Mouse (Mus musculus): ENCODE data around the gene Grasp. TPM values are rescaled to one million over a fixed set of nuclear protein-coding genes. Genes with fewer than 3 reads are reported as not detected.

The Grasp gene
- polyA plus RNA-seq, 1 experiment from 2014 or later = 2.4 TPM

GRCm38 (mm10) chr15:101256463-101257206, 32.6 kb downstream of the Grasp start:
- ATAC-seq = no peak
- Histone ChIP-seq H3K4me3 (replicated peaks) (no peak overlapping the region), H3K4me2 (replicated peaks) (no peak overlapping the region), H3K36me3 (no peaks in the 10 kb centered on the region), H3K9ac (replicated peaks) (no peak overlapping the region), H3K27ac (no peak overlapping the region), H3K27me3 (peaks cover 25% of the 10 kb centered on the region; the same call in 1 of the 2 replicates), H3K4me1 (replicated peaks) (peaks cover 12% of the 10 kb centered on the region; the same call in 1 of the 2 replicates), H3K9me3 (no peaks in the 10 kb centered on the region)
- WGBS = 78% methylated on average over 14 of the region's 14 CpGs

GRCm38 (mm10) chr15:101258420-101258819, 34.4 kb downstream of the Grasp start:
- peaks cover 12% of the 10 kb centered on the region; the same call in 1 of the 2 replicates for H3K27me3 ChIP-seq
- no peaks in the 10 kb centered on the region for H3K36me3 ChIP-seq
- peaks cover 12% of the 10 kb centered on the region; the same call in 1 of the 2 replicates for H3K4me1 ChIP-seq (replicated peaks)
- no peaks in the 10 kb centered on the region for H3K9me3 ChIP-seq
- no peak overlapping the region for H3K27ac ChIP-seq
- no peak overlapping the region for H3K9ac ChIP-seq (replicated peaks)
- 94% methylated on average over 11 of the region's 11 CpGs for WGBS
- ATAC-seq = no peak
- H3K4me2 ChIP-seq (replicated peaks) = no peak overlapping the region
- H3K4me3 ChIP-seq (replicated peaks) = no peak overlapping the region

GRCm38 (mm10) chr15:101259922-101260321, 35.9 kb downstream of the Grasp start:
- Histone ChIP-seq H3K9ac (replicated peaks) (no peak overlapping the region), H3K27ac (no peak overlapping the region), H3K27me3 (peaks cover 9% of the 10 kb centered on the region; the same call in 1 of the 2 replicates), H3K4me2 (replicated peaks) (no peak overlapping the region), H3K36me3 (no peaks in the 10 kb centered on the region), H3K4me1 (replicated peaks) (peaks cover 5% of the 10 kb centered on the region; the same call in 1 of the 2 replicates), H3K9me3 (no peaks in the 10 kb centered on the region), H3K4me3 (replicated peaks) (no peak overlapping the region)
- WGBS = 70% methylated on average over 3 of the region's 3 CpGs
- no peak for ATAC-seq

GRCm38 (mm10) chr15:101260387-101260786, 36.4 kb downstream of the Grasp start:
- Histone ChIP-seq H3K9me3 (no peaks in the 10 kb centered on the region), H3K36me3 (no peaks in the 10 kb centered on the region), H3K4me2 (replicated peaks) (no peak overlapping the region), H3K9ac (replicated peaks) (no peak overlapping the region), H3K4me1 (replicated peaks) (0 out of 2 replicates have a peak, but pooled peaks cover 4% of the 10 kb centered on the region), H3K4me3 (replicated peaks) (no peak overlapping the region), H3K27ac (no peak overlapping the region), H3K27me3 (peaks cover 12% of the 10 kb centered on the region)
- no peak for ATAC-seq
- 74% methylated on average over 10 of the region's 10 CpGs for WGBS

- Histone ChIP-seq H3K4me3 (replicated peaks) (no peak overlapping the region), H3K27me3 (peaks cover 17% of the 10 kb centered on the region), H3K9me3 (no peaks in the 10 kb centered on the region), H3K4me1 (replicated peaks) (peaks cover 10% of the 10 kb centered on the region), H3K9ac (replicated peaks) (no peak overlapping the region), H3K36me3 (no peaks in the 10 kb centered on the region), H3K27ac (peak overlapping the region; percentile 25; the same call in 1 of the 2 replicates), H3K4me2 (replicated peaks) (no peak overlapping the region)
- no peak for ATAC-seq
- 74% methylated on average over 13 of the region's 13 CpGs for WGBS
These were observed 37.1 kb downstream of the Grasp start for GRCm38 (mm10) chr15:101260874-101261622.

- H3K4me2 ChIP-seq (replicated peaks) = no peak overlapping the region
- ATAC-seq = no peak
- H3K9me3 ChIP-seq = no peaks in the 10 kb centered on the region
- H3K27ac ChIP-seq = no peak overlapping the region
- no peaks in the 10 kb centered on the region for H3K36me3 ChIP-seq
- no peak overlapping the region for H3K9ac ChIP-seq (replicated peaks)
- no peak overlapping the region for H3K4me3 ChIP-seq (replicated peaks)
- peaks cover 25% of the 10 kb centered on the region for H3K4me1 ChIP-seq (replicated peaks)
- WGBS = 70% methylated on average over 5 of the region's 5 CpGs
- H3K27me3 ChIP-seq = peaks cover 24% of the 10 kb centered on the region
These were observed 38.5 kb downstream of the Grasp start for GRCm38 (mm10) chr15:101262502-101262901.

- under 1% methylated on average over 53 of the region's 57 CpGs for WGBS
- Histone ChIP-seq H3K9ac (replicated peaks) (peak overlapping the region; percentile 61), H3K4me3 (replicated peaks) (peak overlapping the region; percentile 47), H3K4me1 (replicated peaks) (peaks cover 21% of the 10 kb centered on the region), H3K27ac (no peak overlapping the region), H3K27me3 (peaks cover 37% of the 10 kb centered on the region), H3K9me3 (no peaks in the 10 kb centered on the region), H3K4me2 (replicated peaks) (peak overlapping the region; percentile 83), H3K36me3 (peaks cover 11% of the 10 kb centered on the region; the same call in 1 of the 2 replicates)
- ATAC-seq = peak; percentile 69
These were observed 42.4 kb downstream of the Grasp start for GRCm38 (mm10) chr15:101266132-101266963.

- no peak for ATAC-seq
- Histone ChIP-seq H3K27me3 (peaks cover 37% of the 10 kb centered on the region), H3K9ac (replicated peaks) (peak overlapping the region; percentile 61), H3K4me3 (replicated peaks) (peak overlapping the region; percentile 47), H3K4me1 (replicated peaks) (peaks cover 21% of the 10 kb centered on the region), H3K4me2 (replicated peaks) (peak overlapping the region; percentile 83), H3K27ac (no peak overlapping the region), H3K36me3 (peaks cover 11% of the 10 kb centered on the region; the same call in 1 of the 2 replicates), H3K9me3 (no peaks in the 10 kb centered on the region)
- 6% methylated on average over 25 of the region's 25 CpGs for WGBS
These were observed 43.4 kb downstream of the Grasp start for GRCm38 (mm10) chr15:101267053-101268032.

- no peaks in the 10 kb centered on the region for H3K9me3 ChIP-seq
- no peak overlapping the region for H3K27ac ChIP-seq
- H3K36me3 ChIP-seq = peaks cover 31% of the 10 kb centered on the region
- WGBS = 92% methylated on average over 29 of the region's 29 CpGs
- H3K27me3 ChIP-seq = peaks cover 35% of the 10 kb centered on the region
- H3K4me3 ChIP-seq (replicated peaks) = no peak overlapping the region
- ATAC-seq = no peak
- peaks cover 21% of the 10 kb centered on the region for H3K4me1 ChIP-seq (replicated peaks)
- H3K9ac ChIP-seq (replicated peaks) = no peak overlapping the region
- no peak overlapping the region for H3K4me2 ChIP-seq (replicated peaks)
These were observed 46.3 kb downstream of the Grasp start for GRCm38 (mm10) chr15:101270101-101270820.

GRCm38 (mm10) chr15:101271107-101271506, 47.1 kb downstream of the Grasp start:
- peaks cover 27% of the 10 kb centered on the region for H3K27me3 ChIP-seq
- WGBS = 72% methylated on average over 3 of the region's 3 CpGs
- H3K27ac ChIP-seq = no peak overlapping the region
- no peak overlapping the region for H3K9ac ChIP-seq (replicated peaks)
- no peak overlapping the region for H3K4me2 ChIP-seq (replicated peaks)
- peaks cover 15% of the 10 kb centered on the region for H3K4me1 ChIP-seq (replicated peaks)
- no peak overlapping the region for H3K4me3 ChIP-seq (replicated peaks)
- H3K9me3 ChIP-seq = no peaks in the 10 kb centered on the region
- ATAC-seq = no peak
- H3K36me3 ChIP-seq = peaks cover 31% of the 10 kb centered on the region
